Mouse (Mus musculus): ENCODE measurements around the gene Gnaz. TPM values are rescaled to one million over a fixed set of nuclear protein-coding genes. Genes with fewer than 3 reads are reported as not detected.

The Gnaz gene
- polyA plus RNA-seq, 1 experiment from 2014 or later, result 60.6 TPM

DNA sequence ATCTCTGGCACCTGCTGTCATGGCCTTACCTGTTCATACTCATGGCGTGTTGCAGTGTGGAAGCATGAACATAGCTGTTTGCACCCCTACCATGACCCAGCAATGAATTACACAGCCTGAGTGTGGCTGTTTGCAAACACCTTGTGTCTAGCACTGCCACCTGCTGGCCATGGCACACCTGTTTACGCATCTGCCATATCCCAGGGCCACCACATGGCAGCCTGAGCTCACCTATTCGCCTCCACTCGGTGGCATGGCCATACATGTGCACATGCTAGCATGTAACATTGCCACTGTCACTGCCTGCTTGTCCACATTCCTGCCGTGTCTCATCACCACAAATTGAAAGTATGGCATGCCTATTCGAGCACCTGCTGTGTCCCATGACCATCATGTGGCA lies 37.4 kb upstream of the Gnaz start:
- 0 out of 2 replicates have a peak, but pooled peaks cover 4% of the 10 kb centered on the region for H3K4me1 ChIP-seq (ENCODE audit: control insufficient read depth, insufficient read depth, low read length)
- H3K36me3 ChIP-seq (ENCODE audit: control insufficient read depth, insufficient read depth, low read length), result no peaks in the 10 kb centered on the region
- no peak overlapping the region for H3K9ac ChIP-seq (replicated peaks; ENCODE audit: low read length)
- WGBS, result 71% methylated on average over 6 of the region's 6 CpGs
- H3K27me3 ChIP-seq (ENCODE audit: control insufficient read depth, insufficient read depth, low read length), result no peaks in the 10 kb centered on the region
- no peak overlapping the region for H3K4me2 ChIP-seq (ENCODE audit: low read length)
- no peak overlapping the region for H3K4me3 ChIP-seq (replicated peaks; ENCODE audit: low read depth, low read length)
- H3K9me3 ChIP-seq (ENCODE audit: control insufficient read depth, low read length), result no peaks in the 10 kb centered on the region
- DNase-seq, result no peak
- no peak overlapping the region for H3K27ac ChIP-seq (replicated peaks; ENCODE audit: low read depth, low read length)
- no peak for ATAC-seq (ENCODE audit: low FRiP score, low TSS enrichment)

DNA sequence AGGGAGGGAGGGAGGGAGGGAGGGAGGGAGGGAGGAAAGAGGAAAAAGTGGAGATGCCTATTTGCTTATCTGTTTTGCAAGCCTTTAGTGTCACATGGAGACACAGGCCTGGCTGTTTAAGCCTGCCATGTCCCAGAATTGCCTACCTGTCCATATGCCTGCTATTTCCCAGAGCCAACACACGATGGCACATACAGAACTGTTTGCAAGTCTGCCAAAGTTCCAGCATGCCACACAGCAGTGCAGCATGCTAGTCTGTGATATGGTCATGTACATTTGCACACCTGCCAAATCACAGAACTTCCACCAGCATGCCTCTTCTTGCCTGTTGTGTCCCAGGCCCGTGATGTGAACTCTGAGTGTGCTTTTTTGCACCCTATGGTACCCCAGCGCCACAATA lies 36.4 kb upstream of the Gnaz start:
- no peak overlapping the region for H3K9ac ChIP-seq (replicated peaks; ENCODE audit: low read length)
- 77% methylated on average over 3 of the region's 3 CpGs for WGBS
- no peak overlapping the region for H3K27ac ChIP-seq (replicated peaks; ENCODE audit: low read depth, low read length)
- no peaks in the 10 kb centered on the region for H3K36me3 ChIP-seq (ENCODE audit: control insufficient read depth, insufficient read depth, low read length)
- no peak for ATAC-seq (ENCODE audit: low FRiP score, low TSS enrichment)
- no peak overlapping the region for H3K4me3 ChIP-seq (replicated peaks; ENCODE audit: low read depth, low read length)
- no peak overlapping the region for H3K4me2 ChIP-seq (ENCODE audit: low read length)
- 0 out of 2 replicates have a peak, but pooled peaks cover under 1% of the 10 kb centered on the region for H3K4me1 ChIP-seq (ENCODE audit: control insufficient read depth, insufficient read depth, low read length)
- no peaks in the 10 kb centered on the region for H3K27me3 ChIP-seq (ENCODE audit: control insufficient read depth, insufficient read depth, low read length)
- no peak for DNase-seq
- H3K9me3 ChIP-seq (ENCODE audit: control insufficient read depth, low read length), result no peaks in the 10 kb centered on the region

DNA sequence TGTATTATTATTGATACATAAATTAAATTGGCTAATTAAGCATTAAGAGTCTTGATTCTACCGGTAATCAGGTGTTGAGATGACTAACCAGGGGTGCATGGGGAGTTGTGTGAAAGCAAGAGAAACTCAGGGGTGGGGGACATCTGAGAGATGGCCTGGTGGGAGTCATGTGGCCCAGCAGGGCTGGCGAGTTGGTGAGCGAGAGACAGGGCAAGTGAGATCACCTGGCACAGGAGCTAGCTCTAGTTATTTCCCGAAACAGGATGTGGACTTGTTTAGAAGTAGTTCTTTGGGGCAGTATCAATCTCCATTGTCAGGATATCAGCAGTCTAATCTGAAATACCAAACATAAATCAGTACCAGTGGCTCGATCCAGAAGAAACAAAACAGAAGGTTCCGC lies 35.3 kb upstream of the Gnaz start:
- no peaks in the 10 kb centered on the region for H3K4me1 ChIP-seq (ENCODE audit: control insufficient read depth, insufficient read depth, low read length)
- H3K27ac ChIP-seq (replicated peaks; ENCODE audit: low read depth, low read length), result no peak overlapping the region
- DNase-seq (no peak), ATAC-seq (ENCODE audit: low FRiP score, low TSS enrichment) (no peak)
- no peaks in the 10 kb centered on the region for H3K9me3 ChIP-seq (ENCODE audit: control insufficient read depth, low read length)
- H3K9ac ChIP-seq (replicated peaks; ENCODE audit: low read length), result no peak overlapping the region
- H3K4me3 ChIP-seq (replicated peaks; ENCODE audit: low read depth, low read length), result no peak overlapping the region
- H3K36me3 ChIP-seq (ENCODE audit: control insufficient read depth, insufficient read depth, low read length), result no peaks in the 10 kb centered on the region
- no peak overlapping the region for H3K4me2 ChIP-seq (ENCODE audit: low read length)
- 85% methylated on average over 6 of the region's 6 CpGs for WGBS
- H3K27me3 ChIP-seq (ENCODE audit: control insufficient read depth, insufficient read depth, low read length), result no peaks in the 10 kb centered on the region

DNA sequence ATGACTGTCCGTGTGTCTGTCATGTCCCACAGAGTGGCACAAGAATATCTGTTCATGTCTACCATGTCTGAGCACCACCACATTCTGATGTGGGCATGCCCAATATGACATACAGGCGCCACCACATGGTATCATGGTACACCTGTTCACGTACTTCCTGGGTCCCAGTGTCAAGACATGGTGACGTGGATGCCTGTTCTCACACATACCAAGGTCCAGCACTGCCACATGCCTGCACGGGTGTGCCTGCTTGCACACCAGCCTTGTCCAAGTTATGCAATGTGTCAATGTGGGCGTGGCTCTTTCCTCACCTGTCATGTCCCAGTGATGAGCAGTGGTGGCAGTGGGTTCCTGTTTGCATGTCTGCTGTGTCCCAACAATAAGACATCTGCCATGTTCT lies 34.5 kb upstream of the Gnaz start:
- no peak for ATAC-seq (ENCODE audit: low FRiP score, low TSS enrichment)
- H3K9me3 ChIP-seq (ENCODE audit: control insufficient read depth, low read length), result no peaks in the 10 kb centered on the region
- no peak overlapping the region for H3K27ac ChIP-seq (replicated peaks; ENCODE audit: low read depth, low read length)
- no peak overlapping the region for H3K4me3 ChIP-seq (replicated peaks; ENCODE audit: low read depth, low read length)
- no peak overlapping the region for H3K9ac ChIP-seq (replicated peaks; ENCODE audit: low read length)
- DNase-seq, result no peak
- 84% methylated on average over 6 of the region's 6 CpGs for WGBS
- no peaks in the 10 kb centered on the region for H3K36me3 ChIP-seq (ENCODE audit: control insufficient read depth, insufficient read depth, low read length)
- no peaks in the 10 kb centered on the region for H3K27me3 ChIP-seq (ENCODE audit: control insufficient read depth, insufficient read depth, low read length)
- H3K4me2 ChIP-seq (ENCODE audit: low read length), result no peak overlapping the region
- no peaks in the 10 kb centered on the region for H3K4me1 ChIP-seq (ENCODE audit: control insufficient read depth, insufficient read depth, low read length)

DNA sequence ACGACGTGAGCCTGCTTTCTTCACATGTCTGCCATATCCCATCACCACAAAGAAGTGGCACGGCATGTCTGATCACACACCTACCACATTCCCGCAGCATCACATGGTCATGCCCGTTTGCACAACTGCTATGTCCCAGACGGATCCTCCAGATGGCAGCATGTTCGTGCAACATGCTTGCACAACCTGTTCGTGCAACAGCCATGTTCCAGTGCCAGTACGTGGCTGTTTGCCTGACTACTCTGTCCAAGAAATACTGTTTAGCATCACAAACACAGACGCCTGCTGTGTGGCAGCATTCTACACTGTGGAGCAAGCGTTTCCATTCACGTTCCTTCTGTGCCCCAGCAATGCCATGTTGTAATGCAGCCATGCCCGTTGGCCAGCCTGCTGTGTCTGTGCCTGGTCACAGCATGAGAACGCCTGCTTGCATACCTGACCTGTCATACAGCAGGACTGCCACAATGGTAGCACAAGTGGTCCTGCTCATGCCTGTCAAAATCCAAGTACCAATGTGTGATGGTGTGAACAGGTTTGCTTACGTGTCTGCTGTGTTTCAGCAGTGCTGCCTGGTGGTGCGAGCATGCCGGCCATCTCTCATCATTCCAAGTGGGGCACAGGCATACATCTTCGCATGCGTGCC lies 33.3 kb upstream of the Gnaz start:
- H3K4me1 ChIP-seq (ENCODE audit: control insufficient read depth, insufficient read depth, low read length), result no peaks in the 10 kb centered on the region
- H3K9ac ChIP-seq (replicated peaks; ENCODE audit: low read length), result no peak overlapping the region
- no peak overlapping the region for H3K4me3 ChIP-seq (replicated peaks; ENCODE audit: low read depth, low read length)
- DNase-seq (no peak), ATAC-seq (ENCODE audit: low FRiP score, low TSS enrichment) (no peak)
- no peaks in the 10 kb centered on the region for H3K27me3 ChIP-seq (ENCODE audit: control insufficient read depth, insufficient read depth, low read length)
- H3K4me2 ChIP-seq (ENCODE audit: low read length), result no peak overlapping the region
- no peaks in the 10 kb centered on the region for H3K9me3 ChIP-seq (ENCODE audit: control insufficient read depth, low read length)
- no peaks in the 10 kb centered on the region for H3K36me3 ChIP-seq (ENCODE audit: control insufficient read depth, insufficient read depth, low read length)
- WGBS, result 81% methylated on average over 19 of the region's 19 CpGs
- H3K27ac ChIP-seq (replicated peaks; ENCODE audit: low read depth, low read length), result no peak overlapping the region

DNA sequence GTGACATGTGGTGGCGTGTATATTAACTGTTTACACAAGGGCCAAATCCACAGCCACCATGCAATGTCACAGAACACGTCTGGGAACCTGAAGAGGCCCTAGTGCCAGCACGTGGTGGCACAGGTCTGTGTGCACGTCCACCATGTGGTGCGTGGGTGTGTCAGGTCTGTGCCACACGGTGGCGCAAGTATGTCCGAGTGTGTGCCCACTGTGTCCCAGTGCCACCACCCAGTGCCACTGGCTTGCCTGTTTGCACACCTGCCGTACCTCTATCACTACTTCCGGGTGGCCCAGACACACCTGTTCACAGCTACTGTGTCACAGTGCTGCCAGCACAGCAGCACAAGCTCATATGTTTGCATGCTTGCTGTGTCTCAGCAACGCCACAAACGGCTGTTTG lies 32.5 kb upstream of the Gnaz start:
- no peak for DNase-seq
- H3K27ac ChIP-seq (replicated peaks; ENCODE audit: low read depth, low read length), result no peak overlapping the region
- H3K9ac ChIP-seq (replicated peaks; ENCODE audit: low read length), result no peak overlapping the region
- H3K36me3 ChIP-seq (ENCODE audit: control insufficient read depth, insufficient read depth, low read length), result no peaks in the 10 kb centered on the region
- no peaks in the 10 kb centered on the region for H3K27me3 ChIP-seq (ENCODE audit: control insufficient read depth, insufficient read depth, low read length)
- H3K4me3 ChIP-seq (replicated peaks; ENCODE audit: low read depth, low read length), result no peak overlapping the region
- WGBS, result 86% methylated on average over 12 of the region's 12 CpGs
- H3K9me3 ChIP-seq (ENCODE audit: control insufficient read depth, low read length), result no peaks in the 10 kb centered on the region
- H3K4me1 ChIP-seq (ENCODE audit: control insufficient read depth, insufficient read depth, low read length), result no peaks in the 10 kb centered on the region
- ATAC-seq (ENCODE audit: low FRiP score, low TSS enrichment), result no peak
- no peak overlapping the region for H3K4me2 ChIP-seq (ENCODE audit: low read length)

DNA sequence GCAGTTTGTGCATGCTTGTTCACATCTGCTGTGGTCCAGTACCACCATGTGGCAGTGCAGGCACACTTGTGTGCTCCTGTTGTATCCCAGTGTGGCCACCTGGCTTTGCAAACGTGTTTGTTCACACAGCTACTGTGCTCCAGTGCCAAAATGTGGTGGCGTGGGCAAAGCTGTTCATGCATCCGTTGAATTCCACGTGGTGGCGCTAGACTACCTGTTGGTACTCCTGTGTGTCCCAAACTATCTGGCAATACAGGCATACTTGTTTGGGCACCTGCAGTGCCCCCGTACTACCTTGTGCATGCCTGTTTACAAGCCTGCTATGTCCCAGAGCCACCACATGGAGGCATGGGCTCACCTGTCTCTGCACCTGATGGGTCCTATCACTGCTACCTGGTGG lies 32.0 kb upstream of the Gnaz start:
- H3K36me3 ChIP-seq (ENCODE audit: control insufficient read depth, insufficient read depth, low read length), result no peaks in the 10 kb centered on the region
- 30% methylated on average over 6 of the region's 6 CpGs for WGBS
- no peak overlapping the region for H3K4me2 ChIP-seq (ENCODE audit: low read length)
- no peak overlapping the region for H3K9ac ChIP-seq (replicated peaks; ENCODE audit: low read length)
- peak; percentile 65 for DNase-seq
- no peak for ATAC-seq (ENCODE audit: low FRiP score, low TSS enrichment)
- no peak overlapping the region for H3K27ac ChIP-seq (replicated peaks; ENCODE audit: low read depth, low read length)
- no peaks in the 10 kb centered on the region for H3K27me3 ChIP-seq (ENCODE audit: control insufficient read depth, insufficient read depth, low read length)
- no peak overlapping the region for H3K4me3 ChIP-seq (replicated peaks; ENCODE audit: low read depth, low read length)
- no peaks in the 10 kb centered on the region for H3K9me3 ChIP-seq (ENCODE audit: control insufficient read depth, low read length)
- H3K4me1 ChIP-seq (ENCODE audit: control insufficient read depth, insufficient read depth, low read length), result no peaks in the 10 kb centered on the region

DNA sequence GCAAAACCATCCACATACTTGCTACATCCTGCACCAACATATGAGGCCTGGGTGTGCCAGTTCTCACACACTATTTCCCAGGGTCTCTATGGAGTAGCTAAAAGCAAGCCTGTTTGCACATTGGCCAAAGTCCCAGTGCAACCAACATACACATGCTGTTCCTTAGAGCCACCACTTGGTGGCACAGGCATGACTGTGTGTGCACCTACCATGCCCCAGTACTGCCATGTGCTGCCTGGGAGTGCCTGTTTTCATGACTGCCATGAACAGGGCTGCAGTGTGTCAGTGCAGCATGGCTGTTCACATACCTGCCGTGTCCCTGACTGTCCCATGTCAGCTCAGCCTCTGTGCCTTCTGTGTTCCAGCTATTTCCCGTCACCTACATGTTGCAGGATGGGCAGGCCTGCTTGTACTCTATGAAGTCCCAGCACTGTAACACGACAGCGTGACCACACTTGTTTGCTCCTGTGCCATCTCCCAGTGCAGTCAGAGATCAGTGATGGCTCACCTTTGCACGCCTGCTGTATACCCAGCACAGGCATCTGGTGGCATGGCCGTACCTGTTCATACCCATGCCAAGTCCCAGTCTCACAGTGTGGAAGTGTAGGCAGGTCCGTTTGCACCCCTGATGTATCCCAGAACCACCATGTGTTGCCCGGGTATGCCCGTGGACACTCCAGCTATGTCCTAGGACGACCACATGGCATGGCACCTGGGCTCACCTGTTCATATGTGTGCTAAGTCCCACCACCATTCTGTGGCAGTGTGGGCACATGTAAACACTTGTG lies 29.8 kb upstream of the Gnaz start:
- H3K4me2 ChIP-seq (ENCODE audit: low read length), result no peak overlapping the region
- no peak; the same call in 1 of the 2 replicates for ATAC-seq (ENCODE audit: low FRiP score, low TSS enrichment)
- H3K4me1 ChIP-seq (ENCODE audit: control insufficient read depth, insufficient read depth, low read length), result no peaks in the 10 kb centered on the region
- H3K27me3 ChIP-seq (ENCODE audit: control insufficient read depth, insufficient read depth, low read length), result no peaks in the 10 kb centered on the region
- no peak overlapping the region for H3K9ac ChIP-seq (replicated peaks; ENCODE audit: low read length)
- peak; percentile 79 for DNase-seq
- no peak overlapping the region for H3K4me3 ChIP-seq (replicated peaks; ENCODE audit: low read depth, low read length)
- 79% methylated on average over 10 of the region's 10 CpGs for WGBS
- no peaks in the 10 kb centered on the region for H3K36me3 ChIP-seq (ENCODE audit: control insufficient read depth, insufficient read depth, low read length)
- H3K9me3 ChIP-seq (ENCODE audit: control insufficient read depth, low read length), result no peaks in the 10 kb centered on the region
- no peak overlapping the region for H3K27ac ChIP-seq (replicated peaks; ENCODE audit: low read depth, low read length)

DNA sequence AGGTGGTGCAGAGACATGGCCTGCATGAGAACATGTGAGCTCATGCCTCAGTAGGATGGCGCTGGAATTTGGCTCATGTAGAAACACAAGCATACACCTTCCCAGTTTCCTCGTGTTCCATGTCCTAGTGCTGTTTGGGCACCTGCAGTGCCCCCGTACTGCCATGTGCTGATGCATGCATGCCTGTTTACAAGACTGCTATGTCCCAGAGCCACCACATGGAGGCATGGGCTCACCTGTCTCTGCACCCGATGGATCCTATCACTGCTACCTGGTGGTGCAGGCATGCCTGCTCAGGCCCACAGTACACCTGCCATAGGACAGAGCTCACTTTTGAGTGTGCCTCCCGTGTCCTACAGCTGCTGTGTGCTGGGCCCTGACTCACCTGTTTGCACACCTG lies 28.6 kb upstream of the Gnaz start:
- 74% methylated on average over 5 of the region's 5 CpGs for WGBS
- Histone ChIP-seq H3K9me3 (ENCODE audit: control insufficient read depth, low read length) (no peaks in the 10 kb centered on the region), H3K9ac (replicated peaks; ENCODE audit: low read length) (no peak overlapping the region), H3K27ac (replicated peaks; ENCODE audit: low read depth, low read length) (no peak overlapping the region), H3K4me1 (ENCODE audit: control insufficient read depth, insufficient read depth, low read length) (no peaks in the 10 kb centered on the region), H3K36me3 (ENCODE audit: control insufficient read depth, insufficient read depth, low read length) (no peaks in the 10 kb centered on the region), H3K27me3 (ENCODE audit: control insufficient read depth, insufficient read depth, low read length) (no peaks in the 10 kb centered on the region), H3K4me2 (ENCODE audit: low read length) (no peak overlapping the region), H3K4me3 (replicated peaks; ENCODE audit: low read depth, low read length) (no peak overlapping the region)
- no peak for ATAC-seq (ENCODE audit: low FRiP score, low TSS enrichment)
- DNase-seq, result no peak

All from midbrain, embryonic 14.5 days (tissue).